Mouse (Mus musculus): ENCODE results near the gene Cdc14a. TPM values are rescaled to one million over a fixed set of nuclear protein-coding genes. Genes with fewer than 3 reads are reported as not detected.

Gene Cdc14a
- 3.8 and 6.4 TPM in 2 replicates for polyA plus RNA-seq (2012; rRNA removed)

GRCm38 (mm10) chr3:116423353-116424159, at the start of gene Cdc14a:
TSS of gene Cdc14a (minus strand) at chr3:116424032.

GRCm38 (mm10) chr3:116253077-116253531, 170.7 kb downstream of the Cdc14a start, which contains the start of gene Gpr88:
TSS of gene Gpr88 (minus strand) at chr3:116253503.

Other genes starting within 250 kb of the Cdc14a start
- gene Gpr88, start 170.5 kb downstream of the Cdc14a start, polyA plus RNA-seq (2012; rRNA removed): 0.36 and 0.37 TPM in 2 replicates
- gene Rtca, start 84.2 kb upstream of the Cdc14a start, polyA plus RNA-seq (2012; rRNA removed): 6.9 and 20.4 TPM in 2 replicates
- gene Dbt, start 89.0 kb upstream of the Cdc14a start, polyA plus RNA-seq (2012; rRNA removed): 2.7 and 4.2 TPM in 2 replicates
- 0.05 and 0.13 TPM in 2 replicates for gene Lrrc39, start 138.9 kb upstream of the Cdc14a start, polyA plus RNA-seq (2012; rRNA removed)
- 0.18 and 0.22 TPM in 2 replicates for gene Sass6, start 170.9 kb upstream of the Cdc14a start, polyA plus RNA-seq (2012; rRNA removed)
- 0.17 and 0.70 TPM in 2 replicates for gene Trmt13, start 190.6 kb upstream of the Cdc14a start, polyA plus RNA-seq (2012; rRNA removed)
- 2.9 and 4.9 TPM in 2 replicates for gene Mfsd14a, start 238.6 kb upstream of the Cdc14a start, polyA plus RNA-seq (2012; rRNA removed)

Measured in stomach, adult 2 months (tissue).